Mouse (Mus musculus) hindbrain, embryonic 12.5 days (tissue): ENCODE measurements around the gene Nckap1. TPM values are rescaled to one million over a fixed set of nuclear protein-coding genes. Genes with fewer than 3 reads are reported as not detected.

ENCODE experiments used
- ATAC-seq: fragments of 200-750 bp; cut with Nextera tagmentation; 2 replicates; pipeline ENCODE4 v1.8.0; 2017; ENCODE audit warnings: moderate TSS enrichment; ENCODE audit not compliant: low FRiP score
- H3K27ac ChIP-seq: fragments of 300-500 bp; sonication (generic); 2 replicates; pipeline ENCODE4 v1.5.1; 2016; ENCODE audit warnings: mild to moderate bottlenecking
- H3K27me3 ChIP-seq: fragments of 300-500 bp; sonication (generic); 2 replicates; pipeline ENCODE4 v1.6.1; 2016; ENCODE audit warnings: mild to moderate bottlenecking
- H3K36me3 ChIP-seq: fragments of 300-500 bp; sonication (generic); 2 replicates; pipeline ENCODE4 v1.6.1; 2016; ENCODE audit warnings: mild to moderate bottlenecking
- H3K4me1 ChIP-seq: fragments of 300-500 bp; sonication (generic); 2 replicates; pipeline ENCODE4 v1.6.1; 2016
- H3K4me2 ChIP-seq: fragments of 300-500 bp; sonication (generic); replicated peaks from 2 replicates; pipeline ENCODE4 v1.6.1; 2016; ENCODE audit warnings: mild to moderate bottlenecking
- H3K4me3 ChIP-seq: fragments of 300-500 bp; sonication (generic); 2 replicates; pipeline ENCODE4 v1.5.1; 2016; ENCODE audit warnings: mild to moderate bottlenecking
- H3K9ac ChIP-seq: fragments of 300-500 bp; sonication (generic); 2 replicates; pipeline ENCODE4 v1.6.1; 2016; ENCODE audit warnings: mild to moderate bottlenecking, moderate library complexity
- H3K9me3 ChIP-seq: fragments of 300-500 bp; sonication (generic); replicated peaks from 2 replicates; pipeline ENCODE4 v1.6.1; 2016; ENCODE audit warnings: mild to moderate bottlenecking
- WGBS: fragments of 180-500 bp; shearing (Covaris S2); methylation state at CpG from one replicate; pipeline ENCODE4 v1.1.7; 2016; 5-methylcytosine and 5-hydroxymethylcytosine counted together
- microRNA counts: library from miRNA; unstranded; fragments of <30 nt; microRNA quantifications from one replicate; lab custom pipeline; 2017
- microRNA-seq: library from miRNA; unstranded; fragments of <30 nt; microRNA quantifications from one replicate; pipeline ENCODE4, GENCODE M21; 2017
- polyA plus RNA-seq: library from polyadenylated mRNA; unstranded; fragments of >200 nt; fragmentation: Nextera tagmentation; extraction: Ambion mirVana; gene quantifications from 2 replicates; pipeline ENCODE4 v1.2.1, GENCODE M21; 2016

The Nckap1 gene
- polyA plus RNA-seq, 1 experiment from 2014 or later = 109 TPM

- H3K36me3 ChIP-seq = no peaks in the 10 kb centered on the region
- no peak overlapping the region for H3K4me3 ChIP-seq
- no peaks in the 10 kb centered on the region for H3K4me1 ChIP-seq
- H3K9ac ChIP-seq = no peak overlapping the region
- H3K4me2 ChIP-seq = no peak overlapping the region
- H3K27me3 ChIP-seq = no peaks in the 10 kb centered on the region
- H3K27ac ChIP-seq = no peak overlapping the region
- H3K9me3 ChIP-seq = no peaks in the 10 kb centered on the region
- WGBS = 83% methylated on average over 16 of the region's 16 CpGs
- ATAC-seq = no peak
These were observed 115.0 kb downstream of the Nckap1 start for GRCm38 (mm10) chr2:80465991-80466821.

GRCm38 (mm10) chr2:80461827-80462226, 119.4 kb downstream of the Nckap1 start:
- Histone ChIP-seq H3K4me2 (no peak overlapping the region), H3K9me3 (no peaks in the 10 kb centered on the region), H3K4me1 (no peaks in the 10 kb centered on the region), H3K9ac (no peak overlapping the region), H3K4me3 (no peak overlapping the region), H3K36me3 (no peaks in the 10 kb centered on the region), H3K27me3 (no peaks in the 10 kb centered on the region), H3K27ac (no peak overlapping the region)
- ATAC-seq = no peak
- WGBS = 64% methylated on average over 8 of the region's 8 CpGs

MicroRNA genes within 50 kb of the gene (microRNA counts, 519-probe panel; counts per million panel counts)
- microRNA mmu-miR-684 (lab: Ali Mortazavi, UCI) = 470 counts per million, percentile 58 among the panel's probes with 10 or more counts

Small RNAs within 50 kb of the gene (microRNA-seq; reads per million reads assigned to microRNA genes)
- gene Mir684-1 = not detected

Other genes with a start within 250 kb of the Nckap1 start
- gene Frzb, start 133.8 kb downstream of the Nckap1 start, polyA plus RNA-seq = 23.3 and 34.6 TPM in 2 replicates
- gene Dusp19, start 35.7 kb upstream of the Nckap1 start, polyA plus RNA-seq = 21.2 and 22.7 TPM in 2 replicates
- 52.3 and 53.0 TPM in 2 replicates for gene Nup35, start 35.9 kb upstream of the Nckap1 start, polyA plus RNA-seq